Mouse (Mus musculus): ENCODE data around the gene Nfkbib. TPM values are rescaled to one million over a fixed set of nuclear protein-coding genes. Genes with fewer than 3 reads are reported as not detected.

Nfkbib gene
- polyA plus RNA-seq, 1 experiment: 138 TPM

DNA sequence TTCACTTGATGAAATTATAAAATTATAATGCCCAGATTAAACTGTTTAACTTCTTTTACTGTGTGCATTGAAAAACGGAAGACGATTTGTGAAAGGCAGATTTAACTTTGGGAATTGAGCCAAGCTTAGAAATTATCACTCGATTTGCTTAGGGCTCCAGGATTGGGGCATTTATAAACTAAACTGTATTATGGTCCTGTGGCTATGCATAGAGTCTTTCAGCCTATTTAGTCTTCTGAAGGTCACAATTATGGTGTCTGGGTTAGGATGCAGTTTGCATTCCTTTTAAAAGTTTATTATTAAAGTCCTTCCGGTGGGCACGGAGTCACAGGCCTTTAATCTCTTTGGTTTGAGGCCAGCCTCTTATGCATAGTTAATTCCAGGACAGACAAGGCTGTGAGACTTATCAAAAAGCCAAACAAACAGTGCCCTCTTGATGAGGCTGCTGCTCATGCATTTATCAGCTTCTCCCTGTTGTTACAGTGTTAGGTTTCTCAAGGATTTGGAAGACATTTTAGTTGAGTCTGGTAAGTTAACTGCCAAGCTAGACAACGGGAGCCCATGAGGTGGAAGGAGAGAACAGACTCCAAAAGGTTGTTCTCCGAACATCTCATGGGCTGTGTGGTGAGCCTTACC lies 44.4 kb upstream of the Nfkbib start:
- TF ChIP-seq POLR2A (IDR thresholded peaks at IDR 0.05; ENCODE audit: low read depth, low read length) (no peak), CTCF (IDR thresholded peaks at IDR 0.05; ENCODE audit: extremely low read depth, insufficient read length, insufficient replicate concordance, low read depth, low read length) (no peak)
- Histone ChIP-seq H3K4me3 (ENCODE audit: low read depth, low read length) (peak overlapping the region; percentile 94), H3K27ac (ENCODE audit: insufficient read depth, low read depth, low read length) (peak overlapping the region; percentile 65), H3K36me3 (ENCODE audit: control insufficient read depth, insufficient read depth, low read length) (peaks cover 41% of the 10 kb centered on the region), H3K4me1 (ENCODE audit: control insufficient read depth, insufficient read depth, insufficient read length, low read length) (peaks cover 16% of the 10 kb centered on the region; the same call in 1 of the 2 replicates), H3K27me3 (ENCODE audit: control insufficient read depth, insufficient read depth, low read length) (no peaks in the 10 kb centered on the region)
- WGBS: under 1% methylated on average over 7 of the region's 7 CpGs

DNA sequence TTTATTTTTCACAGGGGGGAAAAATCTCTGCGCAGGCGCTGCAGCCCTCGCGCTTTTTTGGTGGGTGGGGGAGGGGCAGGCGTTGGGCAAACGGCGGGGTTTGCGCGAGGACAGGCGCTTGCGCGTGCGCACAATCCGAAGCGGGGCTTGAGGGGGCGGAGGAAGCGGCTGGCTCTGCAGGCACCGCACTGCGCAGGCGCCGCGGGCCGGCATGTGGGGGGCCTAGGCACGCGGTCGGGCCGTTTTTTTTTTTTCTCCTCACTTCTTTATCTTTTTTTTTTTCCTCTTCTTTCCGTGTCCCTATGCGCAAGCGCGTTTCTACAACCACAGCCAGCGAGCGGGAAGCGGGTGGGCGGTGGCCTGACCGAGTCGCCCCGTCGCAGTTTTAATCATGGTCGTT lies 43.9 kb upstream of the Nfkbib start:
- no peak for TF ChIP-seq POLR2A (IDR thresholded peaks at IDR 0.05; ENCODE audit: low read depth, low read length)
- peaks cover 16% of the 10 kb centered on the region; the same call in 1 of the 2 replicates for H3K4me1 ChIP-seq (ENCODE audit: control insufficient read depth, insufficient read depth, insufficient read length, low read length)
- no peaks in the 10 kb centered on the region for H3K27me3 ChIP-seq (ENCODE audit: control insufficient read depth, insufficient read depth, low read length)
- peak overlapping the region; percentile 94 for H3K4me3 ChIP-seq (ENCODE audit: low read depth, low read length)
- under 1% methylated on average over 40 of the region's 40 CpGs for WGBS
- peaks cover 36% of the 10 kb centered on the region for H3K36me3 ChIP-seq (ENCODE audit: control insufficient read depth, insufficient read depth, low read length)
- peak overlapping the region; percentile 87 for H3K27ac ChIP-seq (ENCODE audit: insufficient read depth, low read depth, low read length)

DNA sequence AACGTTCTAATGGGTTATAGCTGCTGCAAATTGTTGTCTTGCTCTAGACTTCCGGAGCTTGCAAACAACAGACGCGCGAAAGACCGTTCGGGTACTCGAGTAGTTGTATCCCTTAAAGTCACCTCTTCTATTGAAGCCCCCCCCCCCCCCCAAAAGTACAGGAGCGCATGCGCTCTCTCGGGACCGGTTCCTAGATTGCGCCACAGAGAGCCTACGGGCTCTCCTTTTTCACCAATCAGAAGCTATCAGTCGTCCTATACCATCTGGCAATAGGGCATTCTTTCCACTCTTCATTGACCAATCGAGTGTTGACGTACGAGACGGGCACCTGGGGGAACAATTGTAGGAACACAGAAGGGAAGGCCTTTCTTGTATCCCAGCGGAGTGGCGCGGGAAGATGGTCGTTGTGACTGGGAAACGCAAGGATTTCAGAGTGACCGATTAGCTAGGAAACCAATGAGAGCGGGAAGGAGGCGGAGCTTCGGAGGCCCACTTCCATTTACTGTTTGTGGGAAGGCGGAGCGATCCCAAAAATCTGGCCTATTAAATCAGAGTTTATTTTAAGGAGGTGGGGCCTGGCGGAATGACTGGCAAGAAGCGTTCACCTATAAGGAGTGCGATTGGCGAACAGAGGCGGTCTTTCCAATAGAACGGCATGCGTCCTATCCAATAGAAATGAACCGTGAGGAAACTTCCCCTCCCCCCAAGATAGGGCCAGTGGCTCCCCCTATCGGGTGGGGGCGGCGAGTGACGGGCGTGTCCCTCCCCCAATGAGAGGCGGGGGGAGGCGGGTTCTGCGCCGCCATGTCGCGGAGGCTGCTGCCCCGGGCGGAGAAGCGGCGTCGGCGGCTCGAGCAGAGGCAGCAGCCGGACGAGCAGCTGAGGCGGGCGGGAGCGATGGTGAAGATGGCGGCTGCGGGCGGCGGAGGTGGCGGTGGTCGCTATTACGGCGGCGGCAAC lies 43.1 kb upstream of the Nfkbib start:
- peak overlapping the region; percentile 96 for H3K27ac ChIP-seq (ENCODE audit: insufficient read depth, low read depth, low read length)
- H3K4me3 ChIP-seq (ENCODE audit: low read depth, low read length): peak overlapping the region; percentile 94
- H3K4me1 ChIP-seq (ENCODE audit: control insufficient read depth, insufficient read depth, insufficient read length, low read length): peaks cover 16% of the 10 kb centered on the region; the same call in 1 of the 2 replicates
- H3K36me3 ChIP-seq (ENCODE audit: control insufficient read depth, insufficient read depth, low read length): peaks cover 27% of the 10 kb centered on the region
- H3K27me3 ChIP-seq (ENCODE audit: control insufficient read depth, insufficient read depth, low read length): no peaks in the 10 kb centered on the region
- under 1% methylated on average over 70 of the region's 70 CpGs for WGBS
- TF ChIP-seq POLR2A (IDR thresholded peaks at IDR 0.05; ENCODE audit: low read depth, low read length) (peak; percentile 70), CTCF (IDR thresholded peaks at IDR 0.05; ENCODE audit: extremely low read depth, insufficient read length, insufficient replicate concordance, low read depth, low read length) (peak; percentile 30; the same call in 1 of the 2 replicates)

DNA sequence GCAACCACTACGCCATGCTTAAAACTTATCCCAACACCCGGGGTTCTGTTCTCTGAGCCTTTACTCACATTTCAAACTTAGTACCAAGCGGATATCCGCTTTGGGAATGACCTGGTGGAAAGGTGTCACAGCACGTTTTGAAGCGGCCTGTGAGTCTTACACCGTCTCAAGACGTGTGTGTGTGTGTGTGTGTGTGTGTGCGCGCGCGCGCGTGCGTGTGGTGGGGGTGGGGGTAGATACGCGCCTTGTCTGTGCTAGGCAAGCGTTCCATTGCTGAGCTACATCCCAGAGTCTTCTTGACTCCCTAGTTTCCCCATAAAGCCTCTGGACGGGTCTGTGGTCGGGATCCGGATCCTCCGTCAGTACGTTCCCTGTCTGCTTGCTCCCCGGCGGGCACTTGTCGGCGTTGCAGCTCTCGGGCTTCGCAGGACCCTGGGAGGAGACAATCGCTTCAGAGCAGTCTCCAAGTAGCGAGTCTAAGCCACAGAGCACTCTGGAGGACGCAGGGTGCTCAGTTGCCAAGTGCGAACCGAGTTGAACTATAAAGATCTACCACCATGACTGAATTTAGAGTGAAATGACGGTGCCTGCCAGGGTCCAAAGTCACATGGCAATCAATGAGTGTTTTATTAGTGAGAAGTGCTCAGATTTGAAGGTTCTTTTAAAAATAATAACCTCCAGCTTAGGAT lies 42.2 kb upstream of the Nfkbib start:
- Histone ChIP-seq H3K36me3 (ENCODE audit: control insufficient read depth, insufficient read depth, low read length) (peaks cover 19% of the 10 kb centered on the region), H3K4me1 (ENCODE audit: control insufficient read depth, insufficient read depth, insufficient read length, low read length) (peaks cover 18% of the 10 kb centered on the region; the same call in 1 of the 2 replicates), H3K4me3 (ENCODE audit: low read depth, low read length) (peak overlapping the region; percentile 75), H3K27ac (ENCODE audit: insufficient read depth, low read depth, low read length) (peak overlapping the region; percentile 96), H3K27me3 (ENCODE audit: control insufficient read depth, insufficient read depth, low read length) (no peaks in the 10 kb centered on the region)
- TF ChIP-seq POLR2A (IDR thresholded peaks at IDR 0.05; ENCODE audit: low read depth, low read length) (no peak), CTCF (IDR thresholded peaks at IDR 0.05; ENCODE audit: extremely low read depth, insufficient read length, insufficient replicate concordance, low read depth, low read length) (no peak)
- under 1% methylated on average over 35 of the region's 35 CpGs for WGBS

DNA sequence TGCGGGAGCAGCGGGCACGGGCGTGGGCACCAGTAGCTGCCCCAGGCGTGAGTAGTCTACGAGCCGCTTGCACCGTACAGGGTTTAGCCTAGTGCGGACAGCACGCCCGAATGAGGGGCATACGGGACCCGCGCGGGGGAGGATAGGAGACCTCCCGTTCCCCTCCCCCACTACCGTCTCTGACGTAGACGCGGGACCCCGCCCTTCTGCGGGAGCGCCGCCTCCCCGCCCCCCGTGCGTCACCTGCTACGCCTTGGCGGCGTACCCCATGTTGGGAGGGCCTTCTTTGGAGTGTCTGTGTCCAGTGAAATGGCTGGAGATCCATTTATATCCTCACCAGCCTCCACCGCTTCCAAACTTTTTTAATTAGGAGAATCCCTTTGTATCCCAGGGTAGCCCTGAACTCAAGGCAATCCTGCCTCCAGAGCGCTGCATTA lies 41.7 kb upstream of the Nfkbib start:
- peak overlapping the region; percentile 96 for H3K27ac ChIP-seq (ENCODE audit: insufficient read depth, low read depth, low read length)

DNA sequence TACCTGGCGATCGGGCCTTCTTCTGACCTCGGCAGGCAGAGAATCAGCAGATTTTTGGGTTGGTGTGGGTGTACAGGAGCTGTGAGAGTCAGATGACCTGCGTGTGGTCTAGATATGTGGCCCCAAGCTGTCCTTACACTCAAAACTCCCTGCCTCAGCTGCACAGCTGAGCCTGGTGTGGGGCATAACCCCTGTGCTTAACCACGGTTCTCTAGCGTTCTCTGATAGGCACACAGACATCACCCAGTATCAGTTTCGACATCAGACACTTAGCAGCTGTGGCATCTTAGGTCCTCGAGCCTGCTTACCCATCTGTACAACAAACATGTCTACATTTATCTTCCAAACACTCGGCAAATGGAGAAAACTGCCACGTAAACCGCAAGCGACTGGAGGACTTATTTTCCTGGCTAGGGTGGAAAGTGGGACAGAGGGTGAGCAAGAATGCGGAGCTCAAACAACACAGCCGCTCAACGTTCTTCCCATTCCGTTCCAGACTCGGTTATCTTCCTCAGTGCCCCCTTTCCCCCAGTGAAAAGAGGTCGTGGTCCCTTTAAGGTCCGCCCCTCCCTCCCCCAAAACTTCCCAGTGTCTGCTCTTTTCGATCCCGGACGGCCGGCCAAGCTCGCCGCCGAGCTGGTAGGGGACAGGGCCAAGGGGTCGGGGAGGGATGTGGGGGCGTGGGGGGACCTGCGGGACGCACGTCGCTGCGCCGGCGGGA lies 41.1 kb upstream of the Nfkbib start, which contains the start of gene Hnrnpl:
Gene Hnrnpl (plus strand): TSS at position 321 of the 721 bp plus-strand sequence.
- Histone ChIP-seq H3K27ac (ENCODE audit: insufficient read depth, low read depth, low read length) (peak within 1 kb of the TSS; percentile 96), H3K4me1 (ENCODE audit: control insufficient read depth, insufficient read depth, insufficient read length, low read length) (peaks cover 19% of the 10 kb centered on the region; the same call in 1 of the 2 replicates), H3K4me3 (ENCODE audit: low read depth, low read length) (peak within 1 kb of the TSS; percentile 75), H3K36me3 (ENCODE audit: control insufficient read depth, insufficient read depth, low read length) (peaks cover 8% of the 10 kb centered on the region), H3K27me3 (ENCODE audit: control insufficient read depth, insufficient read depth, low read length) (no peaks in the 10 kb centered on the region)
- TF ChIP-seq POLR2A (IDR thresholded peaks at IDR 0.05; ENCODE audit: low read depth, low read length) (0 out of 2 replicates have a peak, but pooled peaks have one; percentile 27), CTCF (IDR thresholded peaks at IDR 0.05; ENCODE audit: extremely low read depth, insufficient read length, insufficient replicate concordance, low read depth, low read length) (no peak)
- WGBS: 5% methylated on average over 35 of the region's 35 CpGs

More for the DNA sequence above, 41.7 kb upstream of the Nfkbib start:
- Histone ChIP-seq H3K4me1 (ENCODE audit: control insufficient read depth, insufficient read depth, insufficient read length, low read length) (peaks cover 21% of the 10 kb centered on the region; the same call in 1 of the 2 replicates), H3K36me3 (ENCODE audit: control insufficient read depth, insufficient read depth, low read length) (peaks cover 14% of the 10 kb centered on the region), H3K27me3 (ENCODE audit: control insufficient read depth, insufficient read depth, low read length) (no peaks in the 10 kb centered on the region), H3K4me3 (ENCODE audit: low read depth, low read length) (peak overlapping the region; percentile 75)
- TF ChIP-seq CTCF (IDR thresholded peaks at IDR 0.05; ENCODE audit: extremely low read depth, insufficient read length, insufficient replicate concordance, low read depth, low read length): peak; percentile 7; the same call in 1 of the 2 replicates
- peak; percentile 59 for TF ChIP-seq POLR2A (IDR thresholded peaks at IDR 0.05; ENCODE audit: low read depth, low read length)
- 2% methylated on average over 24 of the region's 32 CpGs for WGBS

Data from small intestine, adult 2 months (tissue).